Mouse (Mus musculus) bone marrow macrophage, adult 2 months (primary cell): ENCODE data around the gene Galnt12.
"Not testable (repeated sequence)": the region's sequence is repeated elsewhere in the genome, so short reads cannot be mapped to it uniquely, and the experiment has no call there.

Experiments used
- CTCF ChIP-seq: IDR thresholded peaks from 2 replicates; pipeline ENCODE4 v1.5.1; 2012; ENCODE audit warnings: low read depth, mild to moderate bottlenecking, low read length, moderate library complexity
- POLR2A ChIP-seq: IDR thresholded peaks from 2 replicates; pipeline ENCODE4 v1.6.1; 2012; ENCODE audit warnings: mild to moderate bottlenecking, low read depth, low read length, borderline replicate concordance

DNA sequence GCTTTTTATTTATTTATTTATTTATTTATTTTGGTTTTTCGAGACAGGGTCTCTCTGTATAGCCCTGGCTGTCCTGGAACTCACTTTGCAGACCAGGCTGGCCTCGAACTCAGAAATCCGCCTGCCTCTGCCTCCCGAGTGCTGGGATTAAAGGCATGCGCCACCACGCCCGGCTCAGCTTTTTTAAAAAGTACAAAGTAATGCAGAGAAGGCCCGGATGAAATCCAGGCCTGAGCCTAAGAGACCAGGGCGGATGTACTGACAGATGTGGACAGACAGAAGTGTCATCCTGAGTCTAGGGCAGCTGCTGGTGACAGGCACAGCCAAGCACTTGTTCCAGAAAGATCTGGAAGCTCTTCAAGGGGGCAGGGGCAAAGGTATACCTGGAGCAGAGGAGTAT lies 36.5 kb upstream of the Galnt12 start:
- TF ChIP-seq CTCF, POLR2A: not testable (repeated sequence)
